In genomic region chr16:91269468-91270211, GRCm38 (mm10) we compare ENCODE assay signal across 8 mouse cellular contexts. TPM values are rescaled to one million over a fixed set of nuclear protein-coding genes. Genes with fewer than 3 reads are reported as not detected.
DNase-seq lines count a peak whose midpoint lies in the region; ATAC-seq lines count a peak whose summit lies in the region.

Gene Olig1, plus strand, starts transcription at chr16:91269772.

- H3K27me3 ChIP-seq in hindbrain, embryonic 12.5 days = peaks cover 100% of the 10 kb centered on the region

- under 1% methylated on average over 64 of the region's 64 CpGs for WGBS in hindbrain, embryonic 12.5 days

- H3K9ac ChIP-seq in hindbrain, embryonic 12.5 days = peak within 1 kb of the TSS; percentile 35; the same call in 1 of the 2 replicates

- ATAC-seq in hindbrain, embryonic 12.5 days (ENCODE audit: low FRiP score) = peak; percentile 90
- ATAC-seq in activated CD4-positive, CD25-positive, alpha-beta regulatory T cell, adult 4 months = no peak

- peaks cover 19% of the 10 kb centered on the region for H3K4me1 ChIP-seq in hindbrain, embryonic 12.5 days

- DNase-seq in adrenal gland, adult (ENCODE audit: inconsistent age in 2 of 2, low spot score in 1 of 2) = peak; percentile 34 to 84
- peak; percentile 50 for DNase-seq in cerebellum, adult 9-11 months
- DNase-seq in frontal cortex, postnatal 25 days (ENCODE audit: low spot score in 2 of 2) = peak; percentile 31 to 61
- DNase-seq in left cerebral cortex, adult 11 months (ENCODE audit: low spot score) = peak; percentile 75
- DNase-seq in lung, postnatal 14 days = peak; percentile 7
- peak; percentile 88 to 91 for DNase-seq in right cerebral cortex, postnatal 10 days (ENCODE audit: low spot score in 2 of 2)

- H3K4me2 ChIP-seq in hindbrain, embryonic 12.5 days (replicated peaks) = peak within 1 kb of the TSS; percentile 76

- H3K4me3 ChIP-seq in hindbrain, embryonic 12.5 days = peak within 1 kb of the TSS; percentile 43

- no peak within 1 kb of the TSS for H3K27ac ChIP-seq in hindbrain, embryonic 12.5 days

- H3K36me3 ChIP-seq in hindbrain, embryonic 12.5 days = no peaks in the 10 kb centered on the region

- no peaks in the 10 kb centered on the region for H3K9me3 ChIP-seq in hindbrain, embryonic 12.5 days (replicated peaks)

RNA-seq across cellular contexts. Expression of gene Olig1, which starts in this region (rescaled TPM):
- 2.7 and 5.2 TPM in 2 replicates for polyA plus RNA-seq in hindbrain, embryonic 12.5 days (2016; fragmentation: Nextera tagmentation; extraction: Ambion mirVana)
- polyA plus RNA-seq in activated CD4-positive, CD25-positive, alpha-beta regulatory T cell, adult 4 months (2017; shearing (Covaris generic)) = not detected

Comparison
In these comparisons a context has a peak if more than half of its experiments do, and no peak if none do; other contexts are left out.
1. DNase-seq: peak in every context shown above with its lines; median percentile 90 in right cerebral cortex, postnatal 10 days; 75 in left cerebral cortex, adult 11 months; 59 in adrenal gland, adult; 50 in cerebellum, adult 9-11 months; 46 in frontal cortex, postnatal 25 days; 7 in lung, postnatal 14 days.